Mouse (Mus musculus): Measurements from ENCODE around the gene Cubn.

Cubn gene

DNA sequence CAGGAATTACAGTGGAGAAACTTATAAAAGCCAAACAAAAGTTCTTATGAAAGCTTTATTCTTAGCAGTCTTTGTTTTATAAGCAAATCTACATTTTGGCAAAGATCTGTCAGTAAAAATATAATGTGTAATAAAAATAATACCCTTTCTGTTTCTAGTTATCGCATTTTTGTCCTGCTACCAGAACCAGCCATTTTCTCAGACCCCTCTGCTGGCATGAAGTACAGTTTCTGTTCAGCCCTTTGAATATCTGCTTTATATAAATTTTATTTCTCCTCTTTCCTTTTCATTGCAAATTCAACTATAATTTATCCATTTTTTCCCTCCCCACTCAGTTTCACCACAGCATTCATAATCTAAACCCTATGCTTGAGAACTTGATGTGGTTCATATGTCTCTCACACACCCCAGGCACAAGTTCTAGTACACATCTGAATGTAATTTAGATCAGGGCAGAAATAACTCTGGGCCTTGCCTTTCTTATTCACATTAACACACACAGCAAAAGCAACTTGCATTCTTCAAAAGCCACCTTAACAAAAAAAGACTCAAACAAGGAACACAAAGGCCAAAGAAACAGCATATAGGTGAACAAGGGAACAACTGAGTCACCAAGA, 139.4 kb downstream of the Cubn start:
- no peak for DNase-seq

DNA sequence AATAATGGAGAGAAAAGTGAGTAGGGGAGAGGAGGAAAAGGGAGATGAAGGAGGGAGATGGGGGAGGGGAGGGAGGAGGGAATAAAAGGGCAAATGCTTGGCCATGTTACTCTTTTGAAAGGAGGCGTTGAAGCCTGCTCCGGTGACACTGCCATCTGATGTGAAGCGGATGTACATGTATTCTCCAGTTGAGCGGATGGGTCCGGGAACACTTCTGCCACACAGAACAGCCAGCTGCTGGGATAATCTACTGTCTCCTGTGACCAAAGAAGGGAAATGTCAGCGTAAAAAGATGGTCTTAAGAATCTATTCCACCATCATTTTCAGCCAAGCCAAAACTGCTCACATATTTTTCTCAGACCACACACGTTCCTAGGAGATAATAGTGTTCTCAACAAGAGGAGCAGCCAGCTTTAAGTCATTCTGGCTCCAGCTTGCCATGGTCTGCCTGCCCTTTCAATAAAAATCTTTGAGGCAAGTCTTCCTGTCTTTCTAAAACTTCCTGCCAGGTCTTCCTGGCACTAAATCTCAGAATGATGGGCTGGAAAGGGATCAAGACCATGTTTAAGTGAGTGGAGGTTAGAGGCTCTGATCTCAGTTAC, 149.2 kb downstream of the Cubn start:
- DNase-seq, result no peak

DNA sequence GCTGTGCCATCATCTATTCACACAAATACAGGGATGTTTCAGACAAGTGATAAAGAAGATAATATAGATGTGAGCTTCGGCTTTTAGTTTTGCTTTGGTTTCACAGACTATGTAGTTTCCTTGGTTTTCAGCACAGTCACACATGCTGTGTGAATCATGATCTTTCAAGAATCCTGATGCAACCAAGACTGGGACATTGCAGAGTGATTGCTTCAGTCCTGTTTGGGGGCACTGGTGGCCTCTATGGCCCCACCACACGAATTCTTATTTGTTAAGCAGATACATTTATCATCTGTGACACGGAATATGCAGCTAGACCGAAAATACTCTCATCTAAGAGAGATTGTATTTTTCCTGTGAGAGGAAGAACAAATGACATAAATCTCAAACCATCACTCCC, 156.2 kb downstream of the Cubn start:
- no peak for DNase-seq

DNA sequence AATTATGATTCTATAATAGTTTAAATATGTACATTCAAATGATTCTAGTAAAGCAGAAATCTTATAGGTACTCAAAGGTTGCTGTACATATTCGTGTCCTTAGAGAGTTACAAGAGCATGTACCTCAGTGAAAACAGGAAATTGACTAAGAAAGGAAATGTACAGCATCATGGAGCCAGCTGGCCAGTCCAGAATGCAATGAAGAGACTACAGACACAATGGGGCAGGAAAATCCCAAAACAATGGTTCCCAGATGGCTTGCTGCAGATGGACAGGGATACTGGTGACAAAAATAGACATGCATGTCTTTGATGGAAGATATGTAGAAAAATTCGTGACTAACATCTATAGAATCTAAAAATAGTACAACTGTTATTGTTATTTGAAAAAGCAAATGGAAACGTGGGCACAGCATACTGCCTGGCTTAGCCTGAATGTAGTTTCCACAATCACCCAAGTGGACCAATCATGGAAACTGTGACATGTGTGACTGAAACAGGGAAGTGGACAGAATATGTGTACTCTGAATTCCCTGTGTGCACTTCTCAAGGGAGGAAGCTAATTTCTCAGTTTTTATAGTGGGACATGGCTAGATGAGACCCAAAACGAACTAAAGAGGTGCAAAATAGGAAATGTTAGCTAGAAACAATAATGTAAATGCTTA, 161.7 kb downstream of the Cubn start:
- DNase-seq, result no peak

DNA sequence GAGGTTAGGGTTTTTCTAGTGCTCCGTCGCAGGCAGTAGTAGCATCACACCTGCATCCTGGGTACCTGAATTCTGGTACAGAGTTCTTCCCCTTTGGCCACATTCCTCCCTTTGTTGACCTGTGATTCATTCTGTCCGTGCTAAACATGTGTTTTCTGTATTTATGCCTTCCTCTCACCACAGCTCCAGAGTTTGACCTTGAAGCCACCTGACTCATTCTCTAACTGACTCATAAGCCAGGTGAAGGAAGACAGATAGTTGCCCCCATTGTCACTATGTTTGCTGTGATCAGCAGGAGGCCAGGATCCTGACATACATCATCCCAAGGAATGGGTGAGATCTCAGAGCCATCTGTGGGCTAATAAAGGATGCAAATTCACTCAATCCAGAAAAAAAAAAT, 188.2 kb downstream of the Cubn start:
- no peak for DNase-seq

DNA sequence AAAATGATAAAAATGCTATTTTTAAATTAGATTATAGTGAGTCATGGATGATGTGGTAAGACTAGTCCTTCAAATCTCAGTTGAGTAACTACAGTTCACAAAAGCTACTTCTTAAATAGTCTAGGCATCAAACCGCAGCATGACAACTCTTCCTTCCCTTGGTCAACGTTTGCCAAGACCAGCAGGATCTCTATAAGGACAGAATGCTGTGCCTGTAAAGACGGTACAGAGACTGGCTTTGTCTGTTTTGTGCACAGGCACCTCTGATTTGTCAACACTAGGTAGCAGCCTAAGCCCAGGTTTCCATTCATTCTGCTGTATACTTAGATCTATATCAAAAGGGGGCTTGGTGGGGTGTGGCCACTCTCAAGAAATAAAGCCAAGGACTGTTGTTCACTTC, 192.6 kb downstream of the Cubn start:
- DNase-seq, result peak; percentile 47 to 48

DNA sequence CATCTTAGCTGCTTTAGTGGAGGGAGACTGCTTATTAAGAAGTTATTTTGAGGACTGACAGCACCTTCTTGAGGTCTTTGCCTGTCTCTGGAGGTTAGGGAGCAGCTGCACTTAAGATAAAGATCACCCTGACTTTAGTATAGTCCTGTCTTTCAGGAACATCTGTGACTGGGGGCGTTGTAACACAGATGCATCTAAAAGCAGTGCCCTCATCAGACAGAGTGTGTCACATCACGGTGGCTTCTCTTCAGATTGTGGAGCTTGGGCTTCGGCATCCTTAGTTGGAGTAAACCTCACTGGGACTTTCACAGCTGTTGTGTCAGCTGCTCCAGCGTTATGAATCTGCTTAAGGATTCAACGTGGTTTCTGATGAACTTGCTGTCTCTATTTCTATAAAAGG, 193.9 kb downstream of the Cubn start:
- DNase-seq, result no peak

DNA sequence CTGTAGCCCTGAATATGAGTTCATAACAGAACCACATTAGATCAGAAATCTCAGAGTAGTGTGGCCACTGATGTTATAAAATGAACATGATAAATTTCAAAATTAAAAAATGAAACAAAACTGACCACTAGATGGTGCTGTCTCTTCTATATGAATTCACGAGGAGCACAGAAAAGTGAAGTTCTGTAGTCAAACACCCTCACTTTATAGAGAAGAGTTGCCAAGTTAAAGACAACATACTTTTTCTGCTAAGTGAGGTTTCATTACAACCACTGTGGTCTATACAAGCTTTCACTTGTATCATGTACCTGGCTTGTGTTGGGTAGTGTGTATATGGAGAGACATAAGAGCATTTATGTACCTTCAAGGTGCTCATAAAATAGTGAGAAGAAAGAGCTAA, 201.0 kb downstream of the Cubn start:
- peak in 1 of 2 experiments; percentile 78 for DNase-seq

DNA sequence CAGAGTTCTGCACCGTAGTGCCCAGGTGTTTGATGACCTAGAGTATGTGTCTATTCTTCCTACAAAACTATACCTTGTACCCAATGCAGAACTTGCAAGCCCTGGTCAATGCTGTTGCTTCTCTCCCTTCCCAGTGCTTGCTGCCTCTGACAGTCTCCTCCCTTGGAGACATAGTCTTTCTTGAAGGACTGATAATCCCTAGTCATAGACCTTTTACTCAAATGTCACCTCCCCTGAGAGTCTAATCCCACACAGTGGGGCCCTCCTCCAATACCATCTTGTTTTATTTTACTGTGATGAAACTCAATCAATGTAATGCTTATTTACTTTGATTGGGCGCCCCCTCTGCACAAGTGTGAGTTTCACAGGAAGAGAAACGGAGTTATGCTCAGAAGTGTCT, 201.5 kb downstream of the Cubn start:
- peak in 1 of 2 experiments; percentile 8 for DNase-seq

DNA sequence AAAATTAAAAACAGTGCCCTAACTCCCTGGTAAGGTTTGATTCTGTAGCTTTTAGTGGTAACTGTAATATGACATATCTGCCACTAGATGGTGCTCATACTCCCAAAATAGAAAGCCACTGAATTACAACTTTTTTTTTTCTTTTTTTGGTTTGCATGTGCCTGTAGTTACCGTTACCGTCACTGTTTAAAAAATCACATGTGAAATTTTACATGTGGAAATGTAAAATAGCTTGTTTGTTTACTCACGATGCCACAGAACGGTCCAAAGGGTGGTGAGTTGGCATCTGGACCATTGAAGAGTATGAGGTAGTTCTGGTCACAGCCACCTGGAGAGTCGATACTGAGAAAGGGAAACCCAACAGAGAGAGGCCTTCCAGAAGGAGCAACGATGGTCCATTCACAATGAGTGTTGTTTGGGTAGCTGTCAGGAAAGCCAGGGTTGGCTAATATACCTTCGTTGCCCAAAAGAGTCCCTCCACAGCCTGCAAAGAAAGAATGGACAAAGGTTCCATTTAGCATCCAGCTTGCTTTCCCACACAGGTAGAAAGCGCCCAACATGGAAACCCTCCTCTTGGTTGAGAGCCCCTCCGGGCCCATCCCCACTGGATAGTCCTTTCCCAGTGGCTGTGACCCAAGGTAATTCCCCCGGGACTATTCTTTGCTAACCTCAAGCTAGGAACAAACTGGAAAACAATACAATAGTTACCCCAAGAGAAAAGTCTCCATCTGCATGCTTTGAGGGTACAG, 213.3 kb downstream of the Cubn start:
- DNase-seq, result peak in 1 of 2 experiments; percentile 28

DNA sequence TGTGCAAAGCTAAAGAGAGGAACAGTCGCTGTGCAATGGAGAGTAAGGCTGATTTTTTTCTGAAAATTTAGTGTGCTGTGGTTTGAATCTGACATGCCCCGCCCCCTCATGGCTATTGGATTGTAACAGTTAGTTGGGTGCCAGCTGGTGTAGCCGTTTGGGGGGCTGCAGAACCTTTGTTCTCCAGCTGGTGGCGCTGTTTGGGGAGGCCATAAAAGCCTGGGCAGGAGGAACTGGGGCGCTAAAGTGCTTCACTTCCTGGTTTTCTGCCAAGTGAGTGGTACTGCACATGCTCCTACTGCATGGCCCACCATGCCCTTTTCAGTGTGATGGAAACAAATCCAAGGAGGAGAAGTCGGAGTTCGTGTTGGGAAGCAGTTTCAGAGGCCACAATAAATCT, 215.7 kb downstream of the Cubn start:
- peak; percentile 12 to 27 for DNase-seq

DNA sequence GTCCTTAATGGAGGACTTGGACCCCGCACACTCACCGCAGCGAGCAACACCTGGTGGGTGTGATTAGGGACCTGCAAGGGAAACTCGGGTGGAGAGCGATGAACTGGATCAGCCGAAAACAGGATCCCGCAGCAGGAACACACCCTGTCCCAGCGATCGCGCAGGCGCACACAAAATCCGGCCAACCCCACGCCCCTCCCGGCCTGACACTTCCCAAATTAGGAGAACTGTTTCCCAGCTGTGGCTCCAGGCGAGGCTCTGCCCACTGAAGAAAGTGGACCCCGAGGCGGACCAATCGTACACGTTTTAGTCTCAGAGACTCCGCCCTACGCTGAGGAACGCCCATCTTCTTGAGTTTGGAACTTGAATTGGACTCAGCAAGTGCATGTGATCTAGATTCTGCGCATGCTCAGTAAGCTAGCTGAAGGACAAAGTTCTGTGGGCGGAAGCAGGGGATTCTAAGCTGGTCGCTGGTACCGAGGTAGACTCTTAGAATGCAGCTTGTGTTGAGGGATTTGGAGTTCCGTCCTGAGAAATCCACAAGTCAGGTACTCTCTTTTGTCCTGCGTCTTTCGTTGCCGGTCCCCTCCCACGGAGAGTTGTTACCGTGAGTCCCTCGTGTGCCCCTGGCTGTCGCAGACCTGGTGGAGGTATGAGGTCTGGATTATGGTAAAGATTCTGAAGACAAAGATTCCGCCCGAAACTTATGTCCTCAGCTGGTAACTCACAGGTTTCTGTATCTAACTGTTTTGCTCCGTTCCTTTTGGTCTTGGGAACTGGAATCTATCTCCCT, 220.3 kb downstream of the Cubn start, which contains the start of gene Rsu1:
Rsu1 (minus strand) TSS at position 251 of the 793 bp plus-strand sequence.
- peak; percentile 95 for DNase-seq

DNA sequence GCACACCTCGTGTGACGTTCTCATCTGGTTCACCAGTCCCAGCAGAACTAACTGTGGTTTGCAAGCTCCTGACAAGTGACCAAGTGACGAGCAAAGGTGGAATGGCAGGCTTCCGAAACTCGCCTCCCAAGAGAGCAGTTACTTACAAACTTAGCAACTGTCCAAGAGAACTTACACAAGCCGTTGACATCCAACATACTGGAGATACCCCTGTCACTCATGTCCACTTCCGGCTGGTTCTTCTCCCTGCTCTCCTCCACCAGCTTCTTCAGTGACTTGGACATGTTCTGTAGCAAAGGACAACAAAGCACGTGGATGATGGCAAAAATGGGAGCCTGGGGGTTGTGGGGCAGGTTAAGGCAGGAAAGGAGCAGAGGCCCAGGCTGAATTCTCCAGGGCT, 220.9 kb downstream of the Cubn start:
- no peak for DNase-seq

DNA sequence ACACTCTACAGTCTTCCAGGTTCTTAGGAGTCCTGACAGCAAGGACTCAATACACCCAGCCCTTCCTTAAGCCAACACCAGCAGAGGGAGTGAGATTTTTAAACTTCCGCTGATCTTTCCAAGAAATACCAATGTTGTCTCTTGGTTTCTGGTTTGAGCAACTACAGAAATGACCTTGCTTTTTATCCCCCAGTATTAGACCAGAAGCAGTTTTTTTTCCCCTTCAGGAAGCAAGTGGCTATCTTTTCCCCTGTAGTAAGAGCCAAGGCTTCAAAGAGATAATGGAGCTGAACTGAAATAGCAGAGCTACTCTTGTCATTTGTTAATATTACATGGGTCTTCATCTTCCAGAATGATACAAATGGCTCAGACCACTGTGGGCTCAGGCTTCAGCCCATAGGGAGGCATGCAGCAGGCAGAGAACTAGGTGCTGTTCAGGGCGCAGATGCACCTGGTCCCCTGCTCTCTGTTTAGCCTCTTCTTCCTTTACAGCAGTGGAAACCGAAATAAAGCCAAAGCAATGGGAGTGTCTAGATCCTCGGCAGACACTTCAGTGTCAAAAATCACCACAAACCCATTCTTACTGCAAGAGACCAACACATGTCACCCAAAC, 222.8 kb downstream of the Cubn start:
- DNase-seq, result no peak

DNA sequence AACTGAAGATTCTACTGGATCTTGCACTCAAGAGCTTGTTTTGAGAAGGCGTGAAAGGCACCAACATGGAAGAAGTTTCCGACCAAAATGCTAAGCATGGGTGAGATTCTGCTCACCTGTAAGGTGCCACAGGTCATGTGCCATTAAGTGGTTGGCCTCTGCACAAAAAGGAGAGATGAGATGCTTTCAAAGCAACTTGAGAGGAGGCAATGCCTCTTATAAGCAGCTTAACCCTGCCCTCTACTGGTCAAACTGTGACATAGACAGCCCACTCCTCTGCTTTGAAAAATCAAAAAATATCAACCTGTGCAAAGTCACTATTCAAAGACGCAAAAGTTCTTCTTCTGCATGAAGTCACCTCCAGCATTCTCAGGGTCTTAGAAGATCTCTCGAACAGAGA, 226.7 kb downstream of the Cubn start:
- DNase-seq, result peak; percentile 40 to 69

DNA sequence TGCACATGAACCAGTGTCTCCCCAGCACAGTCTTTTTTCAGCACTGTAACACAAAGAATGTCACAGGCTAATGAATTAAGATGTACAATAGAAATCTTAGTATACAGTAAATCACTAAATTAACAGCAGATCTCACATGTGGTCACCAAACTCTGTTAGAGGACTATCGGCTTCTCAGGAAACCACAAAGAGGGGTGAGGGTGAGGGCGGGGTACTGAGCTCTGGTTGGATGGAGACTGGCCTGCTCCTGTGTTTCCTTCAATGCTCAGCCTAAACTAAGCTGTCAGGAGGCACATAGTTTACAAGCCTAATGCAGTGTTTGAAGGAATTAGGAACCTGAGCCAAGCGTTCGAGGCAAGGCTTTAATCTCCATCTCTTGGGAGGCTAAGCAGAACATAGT, 228.5 kb downstream of the Cubn start:
- DNase-seq, result no peak

DNA sequence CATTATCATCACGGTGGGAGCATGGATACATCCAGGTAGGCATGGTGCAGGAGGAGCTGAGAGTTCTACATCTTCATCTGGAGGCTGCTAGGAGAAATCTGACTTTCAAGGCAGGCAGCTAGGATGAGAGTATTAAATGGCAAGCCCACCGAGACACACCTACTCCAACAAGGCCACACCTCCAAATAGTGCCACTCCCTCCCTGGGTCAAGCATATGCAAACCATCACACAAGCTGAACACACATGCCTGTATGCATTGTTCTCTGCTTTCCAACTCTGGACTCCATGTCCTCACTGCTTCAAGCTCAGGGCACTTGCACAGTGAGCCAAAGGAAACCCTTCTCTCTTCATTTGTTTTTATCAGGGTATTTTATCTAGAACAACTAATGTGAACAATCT, 233.0 kb downstream of the Cubn start:
- no peak for DNase-seq

DNA sequence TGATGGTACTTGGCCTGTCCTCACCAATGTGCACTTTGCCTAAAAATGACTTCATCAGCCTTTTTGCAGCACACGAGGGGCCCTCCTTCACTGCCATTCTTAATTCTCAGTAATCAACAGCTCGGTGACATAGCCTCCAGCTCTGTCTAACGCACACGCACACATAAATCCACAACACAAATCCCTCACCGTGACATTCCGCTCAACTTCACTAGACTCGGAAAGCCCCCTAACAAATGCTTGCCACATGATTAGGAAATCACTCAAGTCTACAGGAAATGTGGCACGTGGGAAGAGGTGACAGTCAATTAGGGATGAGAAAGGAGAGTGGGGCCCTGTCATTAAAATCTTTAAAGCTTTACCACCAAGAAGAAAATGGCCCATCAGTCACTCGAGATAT, 250.9 kb downstream of the Cubn start:
- DNase-seq, result no peak

DNA sequence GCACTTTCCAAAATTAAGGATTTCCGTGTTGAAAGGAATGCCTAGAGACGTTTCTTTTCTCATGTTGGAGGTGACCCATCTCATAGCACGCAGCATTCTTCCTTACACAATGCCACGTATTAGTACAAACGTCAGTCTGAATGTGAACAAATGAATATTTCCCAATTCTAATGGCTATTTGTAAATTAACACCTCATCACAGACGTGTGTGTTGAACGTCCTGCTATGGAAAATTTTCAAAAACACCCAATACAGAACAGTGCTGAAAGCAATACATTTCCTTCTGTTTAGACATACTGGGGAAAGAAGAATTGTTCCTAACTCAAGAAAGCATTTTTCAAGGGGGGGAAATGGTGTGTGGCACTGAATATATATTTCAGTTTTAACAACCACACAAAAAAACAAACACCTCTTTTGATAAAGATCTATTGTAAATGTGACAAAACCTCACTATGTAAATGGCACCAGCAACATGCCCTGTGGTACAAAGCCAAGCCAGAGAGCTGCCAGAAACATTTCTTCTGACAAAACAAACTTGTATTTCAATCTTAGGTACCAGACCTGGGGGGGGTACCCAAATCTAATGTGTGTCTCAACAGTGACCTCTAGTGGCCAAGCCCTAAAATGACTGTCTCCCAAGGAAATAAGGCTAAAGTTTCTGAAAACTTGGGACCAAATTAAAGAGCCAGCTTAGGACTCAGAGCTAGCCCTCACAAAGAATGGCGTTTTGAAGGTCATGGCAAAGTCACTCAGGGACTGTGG, 254.3 kb downstream of the Cubn start:
- DNase-seq, result peak; percentile 78 to 85

DNA sequence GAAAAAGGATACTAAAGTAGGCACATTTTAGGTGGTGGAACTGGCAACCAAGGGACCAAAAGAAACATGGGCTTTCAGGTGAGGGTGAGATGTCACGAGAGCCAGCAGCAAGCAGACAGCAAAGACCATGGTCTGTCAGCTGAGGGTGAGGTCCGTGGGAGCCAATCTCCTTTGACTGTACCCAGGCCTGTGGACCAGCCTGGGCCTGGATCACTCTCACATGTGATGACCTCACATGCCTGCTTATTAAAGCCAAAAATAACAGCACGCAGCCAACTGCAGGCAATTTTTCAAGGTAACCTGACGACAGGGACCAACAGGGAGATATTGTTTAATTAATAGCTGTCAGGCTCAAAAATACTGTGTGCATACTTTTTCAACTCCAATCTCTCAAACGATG, 255.9 kb downstream of the Cubn start:
- peak; percentile 16 to 28 for DNase-seq

DNA sequence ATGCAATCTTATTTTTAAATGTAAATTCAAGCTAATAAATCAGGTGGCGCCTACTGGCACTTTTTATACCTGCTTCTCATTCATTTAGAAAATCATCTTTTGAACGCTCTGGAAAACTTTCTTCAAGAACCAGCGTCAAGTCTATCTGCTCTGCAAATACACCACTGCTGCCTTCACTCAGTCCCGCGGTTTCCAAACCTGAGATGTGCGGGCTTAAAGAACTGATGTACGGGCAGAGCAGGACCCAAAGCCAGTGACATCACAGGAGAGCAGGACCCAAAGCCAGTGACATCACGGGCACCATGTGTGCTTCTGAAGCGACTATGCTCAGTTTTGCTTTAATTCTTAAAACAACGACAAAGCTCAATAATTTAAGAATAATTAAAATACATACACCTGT, 256.8 kb downstream of the Cubn start:
- DNase-seq, result no peak

DNA sequence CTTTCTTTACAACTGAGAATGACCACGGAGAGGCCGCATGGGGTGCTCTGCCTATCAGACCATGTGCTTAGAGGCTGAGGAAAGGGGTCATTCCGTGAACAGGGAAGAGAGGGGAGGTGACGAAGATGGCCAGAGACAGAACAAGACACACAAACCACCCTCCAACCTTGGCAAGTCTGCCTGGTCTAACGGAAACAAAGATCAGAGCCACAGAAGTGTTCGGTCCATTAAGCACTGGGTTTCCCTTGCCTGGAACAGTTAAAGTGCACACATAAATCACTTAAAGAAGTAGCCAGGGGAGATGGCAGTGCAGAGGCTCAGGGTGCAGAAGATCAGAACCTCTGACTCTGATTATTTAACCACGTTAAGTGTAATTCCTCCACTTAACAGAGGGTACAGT, 257.7 kb downstream of the Cubn start:
- peak; percentile 14 to 16 for DNase-seq
